Mouse (Mus musculus): Measurements from ENCODE around the gene Cox4i2. TPM values are rescaled to one million over a fixed set of nuclear protein-coding genes. Genes with fewer than 3 reads are reported as not detected.

Cox4i2 gene
- polyA plus RNA-seq, 1 experiment from 2014 or later, result 0.14 TPM

GRCm38 (mm10) chr2:152741153-152742041, 12.6 kb upstream of the Cox4i2 start:
- no peak for TF ChIP-seq CTCF (IDR thresholded peaks at IDR 0.05)
- in situ Hi-C loops (cut with MboI; ENCODE audit: low pct_unique_long_range_greater_than_20kb), result loop anchor here (5.0 to 10.0 kb wide), 3 partner anchors 39 to 127 kb away; no protein-coding TSS in a partner anchor
- CTCF ChIA-PET, result interaction anchor here (0.8 to 4.0 kb wide), 10 partner anchors 11 to 304 kb away, joined by 3 to 21 read pairs (median 3); no protein-coding TSS in a partner anchor
- POLR2A ChIA-PET, result interaction anchor here (0.8 to 1.2 kb wide), 3 partner anchors 79 to 89 kb away, joined by 3 to 4 read pairs (median 4); no protein-coding TSS in a partner anchor
- no peak for DNase-seq (ENCODE audit: low read depth, low spot score)
- peak; percentile 54 for ATAC-seq
- no peaks in the 10 kb centered on the region for H3K27me3 ChIP-seq

GRCm38 (mm10) chr2:152742435-152742834, 11.5 kb upstream of the Cox4i2 start:
- ChIA-PET CTCF (interaction anchor here (0.8 to 4.0 kb wide), 10 partner anchors 12 to 305 kb away, joined by 3 to 21 read pairs (median 3); no protein-coding TSS in a partner anchor), POLR2A (interaction anchor here (1.2 kb wide), 2 partner anchors 78 to 88 kb away, joined by 3 to 4 read pairs; no protein-coding TSS in a partner anchor)
- DNase-seq (ENCODE audit: low read depth, low spot score) (no peak), ATAC-seq (no peak)
- no peak for TF ChIP-seq CTCF (IDR thresholded peaks at IDR 0.05)
- no peaks in the 10 kb centered on the region for H3K27me3 ChIP-seq
- in situ Hi-C loops (cut with MboI; ENCODE audit: low pct_unique_long_range_greater_than_20kb), result loop anchor here (5.0 to 10.0 kb wide), 3 partner anchors 40 to 128 kb away; no protein-coding TSS in a partner anchor

- in situ Hi-C loops (cut with MboI; ENCODE audit: low pct_unique_long_range_greater_than_20kb), result no loop called here
- no peaks in the 10 kb centered on the region for H3K27me3 ChIP-seq
- DNase-seq (ENCODE audit: low read depth, low spot score) (no peak), ATAC-seq (no peak)
- ChIA-PET CTCF (interaction anchor here (1.3 kb wide), 1 partner anchor 10 kb away, joined by 6 read pairs; no protein-coding TSS in a partner anchor), POLR2A (interaction anchor here (0.9 kb wide), 1 partner anchor 9 kb away, joined by 3 read pairs; no protein-coding TSS in a partner anchor)
- TF ChIP-seq CTCF (IDR thresholded peaks at IDR 0.05), result no peak
Measured at GRCm38 (mm10) chr2:152756474-152757393, 2.8 kb downstream of the Cox4i2 start.

GRCm38 (mm10) chr2:152757478-152757877, 3.5 kb downstream of the Cox4i2 start:
- no peak for ATAC-seq
- no peaks in the 10 kb centered on the region for H3K27me3 ChIP-seq
- POLR2A ChIA-PET, result interaction anchor here (0.9 kb wide), 1 partner anchor 9 kb away, joined by 3 read pairs; no protein-coding TSS in a partner anchor
- no peak for DNase-seq (ENCODE audit: low read depth, low spot score)
- CTCF ChIA-PET, result interaction anchor here (1.3 kb wide), 1 partner anchor 9 kb away, joined by 6 read pairs; no protein-coding TSS in a partner anchor
- in situ Hi-C loops (cut with MboI; ENCODE audit: low pct_unique_long_range_greater_than_20kb), result no loop called here
- TF ChIP-seq CTCF (IDR thresholded peaks at IDR 0.05), result no peak

GRCm38 (mm10) chr2:152758351-152758750, 4.4 kb downstream of the Cox4i2 start:
- ChIA-PET POLR2A (no interaction called here), CTCF (interaction anchor here (1.3 kb wide), 1 partner anchor 8 kb away, joined by 6 read pairs; no protein-coding TSS in a partner anchor)
- no peaks in the 10 kb centered on the region for H3K27me3 ChIP-seq
- no peak for TF ChIP-seq CTCF (IDR thresholded peaks at IDR 0.05)
- no peak for ATAC-seq
- no peak for DNase-seq (ENCODE audit: low read depth, low spot score)
- in situ Hi-C loops (cut with MboI; ENCODE audit: low pct_unique_long_range_greater_than_20kb), result no loop called here

- no peak for TF ChIP-seq CTCF (IDR thresholded peaks at IDR 0.05)
Measured at GRCm38 (mm10) chr2:152763310-152763709, 9.3 kb downstream of the Cox4i2 start.

GRCm38 (mm10) chr2:152764172-152765044, 10.4 kb downstream of the Cox4i2 start:
- POLR2A ChIA-PET, result no interaction called here
- H3K27me3 ChIP-seq, result no peaks in the 10 kb centered on the region
- ATAC-seq (no peak), DNase-seq (ENCODE audit: low read depth, low spot score) (no peak)
- TF ChIP-seq CTCF (IDR thresholded peaks at IDR 0.05), result no peak
- in situ Hi-C loops (cut with MboI; ENCODE audit: low pct_unique_long_range_greater_than_20kb), result no loop called here
- CTCF ChIA-PET, result interaction anchor here (4.7 kb wide), 1 partner anchor 67 kb away, joined by 33 read pairs; no protein-coding TSS in a partner anchor

More at GRCm38 (mm10) chr2:152763310-152763709, 9.3 kb downstream of the Cox4i2 start:
- ChIA-PET POLR2A (interaction anchor here (0.5 to 1.0 kb wide), 2 partner anchors 19 to 66 kb away, joined by 3 read pairs; no protein-coding TSS in a partner anchor), CTCF (interaction anchor here (1.1 kb wide), 1 partner anchor 66 kb away, joined by 4 read pairs; no protein-coding TSS in a partner anchor)
- H3K27me3 ChIP-seq, result no peaks in the 10 kb centered on the region
- no peak for ATAC-seq
- no peak for DNase-seq (ENCODE audit: low read depth, low spot score)
- in situ Hi-C loops (cut with MboI; ENCODE audit: low pct_unique_long_range_greater_than_20kb), result no loop called here

- ChIA-PET CTCF (interaction anchor here (2.7 to 4.7 kb wide), 5 partner anchors 11 to 71 kb away, joined by 8 to 33 read pairs (median 21); no protein-coding TSS in a partner anchor), POLR2A (interaction anchor here (0.7 to 1.5 kb wide), 4 partner anchors 8 to 326 kb away, joined by 3 to 8 read pairs (median 4); no protein-coding TSS in a partner anchor)
- no peak for TF ChIP-seq CTCF (IDR thresholded peaks at IDR 0.05)
- no peaks in the 10 kb centered on the region for H3K27me3 ChIP-seq
- in situ Hi-C loops (cut with MboI; ENCODE audit: low pct_unique_long_range_greater_than_20kb), result no loop called here
- ATAC-seq, result no peak
- no peak for DNase-seq (ENCODE audit: low read depth, low spot score)
Measured at GRCm38 (mm10) chr2:152765045-152765674, 11.2 kb downstream of the Cox4i2 start.

Data from Patski (cell line).